Mouse (Mus musculus) cerebellum, adult 2 months (tissue): ENCODE measurements around the gene Islr2.

Source experiments
- CTCF ChIP-seq: fragments of 200-500 bp; IDR thresholded peaks from 2 replicates; pipeline ENCODE4 v1.5.1; 2011; ENCODE audit warnings: low read depth, mild to moderate bottlenecking, control low read depth, low read length, moderate library complexity, borderline replicate concordance; ENCODE audit not compliant: insufficient read depth
- POLR2A ChIP-seq: fragments of 200-500 bp; IDR thresholded peaks from 2 replicates; pipeline ENCODE4 v1.6.1; 2011; ENCODE audit warnings: low read length, control low read depth, borderline replicate concordance; ENCODE audit not compliant: insufficient read depth

- TF ChIP-seq CTCF (no peak), POLR2A (no peak)
These were observed 19.7 kb downstream of the Islr2 start for GRCm38 (mm10) chr9:58184456-58184855.
